Mouse (Mus musculus): ENCODE results near the gene Tmem200b.

GRCm38 (mm10) chr4:131920141-131920594 lies 1.4 kb upstream of the Tmem200b start:
- TF ChIP-seq CTCF (IDR thresholded peaks at IDR 0.05; ENCODE audit: borderline replicate concordance, insufficient read depth, low read depth, low read length) (no peak), POLR2A (IDR thresholded peaks at IDR 0.05; ENCODE audit: borderline replicate concordance, insufficient read depth, low read length) (no peak)

Measured in cerebellum, adult 2 months (tissue).